ENCODE assay signal across 8 mouse cellular contexts in genomic region chr10:80742180-80742978, GRCm38 (mm10). TPM values are rescaled to one million over a fixed set of nuclear protein-coding genes. Genes with fewer than 3 reads are reported as not detected.
DNase-seq lines count a peak whose midpoint lies in the region; ATAC-seq lines count a peak whose summit lies in the region.

Gene Ap3d1, minus strand, starts transcription at chr10:80742264.

- peak within 1 kb of the TSS; percentile 99 for H3K4me2 ChIP-seq in heart, embryonic 13.5 days
- H3K4me2 ChIP-seq in liver, embryonic 12.5 days, result peak within 1 kb of the TSS; percentile 80
- peak within 1 kb of the TSS; percentile 79 for H3K4me2 ChIP-seq in stomach, embryonic 15.5 days

- 1% methylated on average over 25 of the region's 25 CpGs for WGBS in heart, embryonic 13.5 days
- WGBS in liver, embryonic 12.5 days (ENCODE audit: insufficient replicate concordance), result 2% methylated on average over 25 of the region's 25 CpGs
- WGBS in stomach, embryonic 15.5 days, result 1% methylated on average over 25 of the region's 25 CpGs

- peak; percentile 99 for DNase-seq in CD4-positive, CD25-positive, alpha-beta regulatory T cell, adult 2 months (ENCODE audit: low read depth, low spot score)
- DNase-seq in fat pad, adult 2 months (ENCODE audit: extremely low read depth, low read depth, low spot score), result peak; percentile 97
- peak; percentile 98 for DNase-seq in kidney, postnatal 10 days
- peak; percentile 97 for DNase-seq in natural killer cell, adult 2 months (ENCODE audit: low spot score in 2 of 2)

- H3K27ac ChIP-seq in brown adipose tissue, adult 24 weeks (replicated peaks; ENCODE audit: low read depth, low read length), result peak within 1 kb of the TSS; percentile 53
- peak within 1 kb of the TSS; percentile 85 for H3K27ac ChIP-seq in heart, embryonic 13.5 days (replicated peaks)
- H3K27ac ChIP-seq in liver, embryonic 12.5 days, result peak within 1 kb of the TSS; percentile 84
- H3K27ac ChIP-seq in stomach, embryonic 15.5 days, result peak within 1 kb of the TSS; percentile 88

- ATAC-seq in heart, embryonic 13.5 days (ENCODE audit: extremely low read depth, insufficient number of reproducible peaks, low FRiP score, low TSS enrichment), result peak; percentile 98
- peak; percentile 97 for ATAC-seq in liver, embryonic 12.5 days
- ATAC-seq in stomach, embryonic 15.5 days (ENCODE audit: insufficient read depth, low FRiP score, low read depth), result peak; percentile 99

- no peaks in the 10 kb centered on the region for H3K27me3 ChIP-seq in heart, embryonic 13.5 days (replicated peaks)
- no peaks in the 10 kb centered on the region for H3K27me3 ChIP-seq in liver, embryonic 12.5 days (replicated peaks)
- H3K27me3 ChIP-seq in stomach, embryonic 15.5 days (replicated peaks), result no peaks in the 10 kb centered on the region

- H3K36me3 ChIP-seq in heart, embryonic 13.5 days, result peaks cover 8% of the 10 kb centered on the region
- peaks cover 7% of the 10 kb centered on the region; the same call in 1 of the 2 replicates for H3K36me3 ChIP-seq in liver, embryonic 12.5 days
- no peaks in the 10 kb centered on the region for H3K36me3 ChIP-seq in stomach, embryonic 15.5 days

- peak within 1 kb of the TSS; percentile 70 for H3K4me3 ChIP-seq in brown adipose tissue, adult 24 weeks (ENCODE audit: insufficient read depth, low read depth, low read length)
- peak within 1 kb of the TSS; percentile 91 for H3K4me3 ChIP-seq in heart, embryonic 13.5 days
- peak within 1 kb of the TSS; percentile 97 for H3K4me3 ChIP-seq in liver, embryonic 12.5 days
- H3K4me3 ChIP-seq in stomach, embryonic 15.5 days (replicated peaks), result peak within 1 kb of the TSS; percentile 90

- H3K4me1 ChIP-seq in brown adipose tissue, adult 24 weeks (ENCODE audit: control insufficient read depth, insufficient read depth, insufficient read length, low read length), result peaks cover 14% of the 10 kb centered on the region
- peaks cover 36% of the 10 kb centered on the region for H3K4me1 ChIP-seq in heart, embryonic 13.5 days
- H3K4me1 ChIP-seq in liver, embryonic 12.5 days, result peaks cover 65% of the 10 kb centered on the region
- H3K4me1 ChIP-seq in stomach, embryonic 15.5 days, result peaks cover 17% of the 10 kb centered on the region

- H3K9ac ChIP-seq in heart, embryonic 13.5 days, result peak within 1 kb of the TSS; percentile 97
- peak within 1 kb of the TSS; percentile 95 for H3K9ac ChIP-seq in liver, embryonic 12.5 days
- peak within 1 kb of the TSS; percentile 97 for H3K9ac ChIP-seq in stomach, embryonic 15.5 days

- H3K9me3 ChIP-seq in heart, embryonic 13.5 days, result no peaks in the 10 kb centered on the region
- H3K9me3 ChIP-seq in liver, embryonic 12.5 days (replicated peaks), result no peaks in the 10 kb centered on the region
- H3K9me3 ChIP-seq in stomach, embryonic 15.5 days, result no peaks in the 10 kb centered on the region

RNA-seq across cellular contexts. Expression of gene Ap3d1, which starts in this region (rescaled TPM):
- polyA plus RNA-seq in brown adipose tissue, adult 24 weeks (2012; ENCODE audit: insufficient read depth, insufficient read length, missing spikeins), result 35.0 and 40.9 TPM in 2 replicates
- 44.0 and 46.4 TPM in 2 replicates for polyA plus RNA-seq in heart, embryonic 13.5 days (2015; fragmentation: Nextera tagmentation; extraction: Ambion mirVana)
- polyA plus RNA-seq in liver, embryonic 12.5 days (2016; fragmentation: Nextera tagmentation; extraction: Ambion mirVana), result 36.5 and 38.2 TPM in 2 replicates
- polyA plus RNA-seq in stomach, embryonic 15.5 days (2015; fragmentation: Nextera tagmentation; extraction: Ambion mirVana), result 76.1 and 82.3 TPM in 2 replicates

Comparison
In these comparisons a context has a peak if more than half of its experiments do, and no peak if none do; other contexts are left out.
1. Peak in every context shown above with its lines: DNase-seq, ATAC-seq, H3K4me3 ChIP-seq and H3K27ac ChIP-seq.